Mouse (Mus musculus): Measurements from ENCODE around the gene Sys1. TPM values are rescaled to one million over a fixed set of nuclear protein-coding genes. Genes with fewer than 3 reads are reported as not detected.

Sys1 gene
- total and polyA plus RNA-seq, 3 experiments = 85.8 to 94.3 TPM; not detected in 1

- Histone ChIP-seq H3K4me3 (ENCODE audit: control insufficient read depth in 1 of 2, insufficient read depth in 1 of 2, low read depth in 2 of 2, low read length in 2 of 2) (no peak overlapping the region), H3K79me2 (ENCODE audit: control insufficient read depth, insufficient read depth, low read length, poor library complexity) (peaks cover 5% of the 10 kb centered on the region), H3K4me1 (ENCODE audit: control insufficient read depth in 1 of 2, insufficient read depth in 2 of 2, low read length in 2 of 2) (peaks cover 2 to 16% of the 10 kb centered on the region in 2 experiments), H3K9ac (ENCODE audit: control insufficient read depth, low read depth, low read length, poor library complexity, severe bottlenecking) (no peak overlapping the region), H3K36me3 (ENCODE audit: control insufficient read depth in 1 of 2, insufficient read depth in 2 of 2, low read length in 2 of 2) (peaks cover 0 to 12% of the 10 kb centered on the region in 2 experiments; a peak in 2 of 4 replicates), H3K9me3 (replicated peaks; ENCODE audit: insufficient read depth, low read length) (no peaks in the 10 kb centered on the region), H3K27ac (ENCODE audit: control insufficient read depth, low read depth, low read length) (no peak overlapping the region), H3K27me3 (ENCODE audit: control insufficient read depth in 1 of 2, insufficient read depth in 2 of 2, low read length in 2 of 2) (no peaks in the 10 kb centered on the region)
- peak; percentile 65 for DNase-seq (ENCODE audit: low read depth, low spot score)
- TF ChIP-seq SMC3 (IDR thresholded peaks at IDR 0.05; ENCODE audit: low read depth, low read length) (0 out of 2 replicates have a peak, but pooled peaks have one; percentile 7), CTCF (IDR thresholded peaks at IDR 0.05 in 2 of 3, conservative IDR thresholded peaks at IDR 0.05 in 1 of 3; ENCODE audit: control insufficient read depth in 1 of 3, insufficient read depth in 1 of 3, low read depth in 2 of 3, low read length in 3 of 3, poor library complexity in 1 of 3, severe bottlenecking in 1 of 3) (peak; percentile 59 to 67 (median 62)), RAD21 (IDR thresholded peaks at IDR 0.05; ENCODE audit: low read depth, low read length) (peak; percentile 58), E2F4 (IDR thresholded peaks at IDR 0.05; ENCODE audit: borderline replicate concordance, low read depth, low read length) (no peak)
Observed at GRCm38 (mm10) chr2:164520782-164521181, 64.0 kb downstream of the Sys1 start.

GRCm38 (mm10) chr2:164521841-164522240 is 65.1 kb downstream of the Sys1 start:
- TF ChIP-seq RCOR1 (IDR thresholded peaks at IDR 0.05; ENCODE audit: low read depth, low read length) = peak; percentile 87
- TF ChIP-seq GATA1 (IDR thresholded peaks at IDR 0.05; ENCODE audit: low read depth, low read length) = peak; percentile 29; the same call in 1 of the 2 replicates
- peak; percentile 50; the same call in 1 of the 2 replicates for TF ChIP-seq MAFK (IDR thresholded peaks at IDR 0.05; ENCODE audit: borderline replicate concordance, low read depth, low read length)
- peak in 1 of 2 experiments; percentile 43; a peak in 1 of 4 replicates for TF ChIP-seq POLR2A (IDR thresholded peaks at IDR 0.05; ENCODE audit: control insufficient read depth in 1 of 2, insufficient read depth in 1 of 2, low read depth in 1 of 2, low read length in 2 of 2, poor library complexity in 1 of 2)
- TF ChIP-seq MYC (IDR thresholded peaks at IDR 0.05; ENCODE audit: low read depth, low read length) = peak; percentile 34; the same call in 1 of the 2 replicates
- no peak for TF ChIP-seq ZMIZ1 (IDR thresholded peaks at IDR 0.05; ENCODE audit: low read depth, low read length)
- TF ChIP-seq MXI1 (IDR thresholded peaks at IDR 0.05; ENCODE audit: low read depth, low read length) = no peak; the same call in 1 of the 2 replicates
- TF ChIP-seq POLR2AphosphoS2 (IDR thresholded peaks at IDR 0.05; ENCODE audit: low read length) = no peak
- TF ChIP-seq SIN3A (IDR thresholded peaks at IDR 0.05; ENCODE audit: low read length) = peak; percentile 43; the same call in 1 of the 2 replicates
- TF ChIP-seq GABPA (IDR thresholded peaks at IDR 0.05; ENCODE audit: low read depth, low read length) = no peak
- TF ChIP-seq CHD2 (IDR thresholded peaks at IDR 0.05; ENCODE audit: low read length) = no peak
- TF ChIP-seq TCF12 (IDR thresholded peaks at IDR 0.05; ENCODE audit: low read depth, low read length) = peak; percentile 37
- TF ChIP-seq TBP (IDR thresholded peaks at IDR 0.05; ENCODE audit: low read depth, low read length) = peak; percentile 36; the same call in 1 of the 2 replicates
- TF ChIP-seq MAZ (IDR thresholded peaks at IDR 0.05; ENCODE audit: low read depth, low read length) = 0 out of 2 replicates have a peak, but pooled peaks have one; percentile 18
- TF ChIP-seq TAL1 (IDR thresholded peaks at IDR 0.05; ENCODE audit: low read length) = peak; percentile 64
- peak; percentile 63 to 82 for TF ChIP-seq EP300 (IDR thresholded peaks at IDR 0.05; ENCODE audit: low read depth in 1 of 2, low read length in 2 of 2)
- TF ChIP-seq ETS1 (IDR thresholded peaks at IDR 0.05; ENCODE audit: low read depth, low read length) = peak; percentile 93
- Histone ChIP-seq H3K27ac (ENCODE audit: control insufficient read depth, low read depth, low read length) (peak overlapping the region; percentile 97), H3K36me3 (ENCODE audit: control insufficient read depth in 1 of 2, insufficient read depth in 2 of 2, low read length in 2 of 2) (peaks cover 0 to 12% of the 10 kb centered on the region in 2 experiments; a peak in 2 of 4 replicates), H3K9me3 (replicated peaks; ENCODE audit: insufficient read depth, low read length) (no peaks in the 10 kb centered on the region), H3K4me3 (ENCODE audit: control insufficient read depth in 1 of 2, insufficient read depth in 1 of 2, low read depth in 2 of 2, low read length in 2 of 2) (peak overlapping the region; percentile 46 to 47), H3K27me3 (ENCODE audit: control insufficient read depth in 1 of 2, insufficient read depth in 2 of 2, low read length in 2 of 2) (no peaks in the 10 kb centered on the region), H3K9ac (ENCODE audit: control insufficient read depth, low read depth, low read length, poor library complexity, severe bottlenecking) (peak overlapping the region; percentile 76), H3K79me2 (ENCODE audit: control insufficient read depth, insufficient read depth, low read length, poor library complexity) (peaks cover 5% of the 10 kb centered on the region), H3K4me1 (ENCODE audit: control insufficient read depth in 1 of 2, insufficient read depth in 2 of 2, low read length in 2 of 2) (peaks cover 2 to 16% of the 10 kb centered on the region in 2 experiments)
- peak; percentile 95 for DNase-seq (ENCODE audit: low read depth, low spot score)
